Mouse (Mus musculus): Measurements from ENCODE around the gene Ifna11. TPM values are rescaled to one million over a fixed set of nuclear protein-coding genes. Genes with fewer than 3 reads are reported as not detected.

The Ifna11 gene
- not detected for polyA plus RNA-seq (2017; shearing (Covaris generic))

DNA sequence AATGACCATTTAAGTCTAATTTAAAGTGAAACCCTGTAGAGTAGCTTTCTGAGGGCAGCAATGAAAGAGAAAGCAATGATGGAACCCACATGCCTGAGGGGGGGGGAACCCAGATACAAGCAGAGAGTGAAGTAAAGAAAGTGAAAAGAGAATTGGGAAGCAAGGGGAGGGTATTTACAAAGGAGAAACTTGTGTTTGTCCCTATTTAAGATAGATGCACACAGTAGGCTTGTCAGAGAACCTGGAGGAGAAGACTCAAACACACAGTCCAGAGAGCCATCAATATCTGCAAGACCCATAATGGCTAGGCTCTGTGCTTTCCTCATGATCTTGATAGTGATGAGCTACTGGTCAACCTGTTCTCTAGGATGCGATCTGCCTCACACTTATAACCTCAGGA is at the start of gene Ifna11:
Gene Ifna11 (plus strand): TSS at position 301 of the 400 bp plus-strand sequence.

DNA sequence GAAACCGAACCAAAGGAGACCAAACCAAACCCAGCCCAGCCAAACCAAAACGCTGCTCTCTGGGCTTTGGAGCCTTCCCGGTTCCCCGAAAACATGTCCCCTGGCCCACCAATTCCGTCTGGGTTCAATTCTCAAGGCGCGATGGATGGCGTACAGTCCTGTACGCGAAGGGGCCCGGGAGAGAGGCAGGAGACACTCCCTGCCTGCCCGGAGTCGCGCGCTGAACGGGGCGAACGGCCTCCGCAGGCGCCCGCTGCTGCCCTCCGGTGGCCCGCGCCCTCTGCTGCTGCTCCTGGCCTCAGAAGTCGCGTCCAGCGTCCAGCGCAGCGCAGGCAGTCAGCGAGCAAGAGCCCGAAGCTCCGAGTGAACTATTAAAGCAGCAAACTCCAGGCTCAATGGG is 46.2 kb upstream of the Ifna11 start, which contains the start of gene Gm13290:
Gene Gm13290 (plus strand): TSS at position 301 of the 400 bp plus-strand sequence.

DNA sequence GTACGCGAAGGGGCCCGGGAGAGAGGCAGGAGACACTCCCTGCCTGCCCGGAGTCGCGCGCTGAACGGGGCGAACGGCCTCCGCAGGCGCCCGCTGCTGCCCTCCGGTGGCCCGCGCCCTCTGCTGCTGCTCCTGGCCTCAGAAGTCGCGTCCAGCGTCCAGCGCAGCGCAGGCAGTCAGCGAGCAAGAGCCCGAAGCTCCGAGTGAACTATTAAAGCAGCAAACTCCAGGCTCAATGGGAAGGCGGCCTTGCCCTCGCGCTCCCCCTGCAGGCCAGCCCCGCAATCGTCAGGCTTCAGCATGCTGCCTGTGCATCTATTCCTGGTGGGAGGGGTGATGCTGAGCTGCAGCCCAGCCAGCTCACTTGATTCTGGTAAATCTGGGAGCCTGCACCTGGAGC is 43.1 kb upstream of the Ifna11 start, which contains the start of gene Gm13289:
Gene Gm13289 (plus strand): TSS at position 301 of the 400 bp plus-strand sequence.

DNA sequence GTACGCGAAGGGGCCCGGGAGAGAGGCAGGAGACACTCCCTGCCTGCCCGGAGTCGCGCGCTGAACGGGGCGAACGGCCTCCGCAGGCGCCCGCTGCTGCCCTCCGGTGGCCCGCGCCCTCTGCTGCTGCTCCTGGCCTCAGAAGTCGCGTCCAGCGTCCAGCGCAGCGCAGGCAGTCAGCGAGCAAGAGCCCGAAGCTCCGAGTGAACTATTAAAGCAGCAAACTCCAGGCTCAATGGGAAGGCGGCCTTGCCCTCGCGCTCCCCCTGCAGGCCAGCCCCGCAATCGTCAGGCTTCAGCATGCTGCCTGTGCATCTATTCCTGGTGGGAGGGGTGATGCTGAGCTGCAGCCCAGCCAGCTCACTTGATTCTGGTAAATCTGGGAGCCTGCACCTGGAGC is 40.2 kb upstream of the Ifna11 start, which contains the start of gene Gm13272:
Gene Gm13272 (plus strand): TSS at position 301 of the 400 bp plus-strand sequence.

DNA sequence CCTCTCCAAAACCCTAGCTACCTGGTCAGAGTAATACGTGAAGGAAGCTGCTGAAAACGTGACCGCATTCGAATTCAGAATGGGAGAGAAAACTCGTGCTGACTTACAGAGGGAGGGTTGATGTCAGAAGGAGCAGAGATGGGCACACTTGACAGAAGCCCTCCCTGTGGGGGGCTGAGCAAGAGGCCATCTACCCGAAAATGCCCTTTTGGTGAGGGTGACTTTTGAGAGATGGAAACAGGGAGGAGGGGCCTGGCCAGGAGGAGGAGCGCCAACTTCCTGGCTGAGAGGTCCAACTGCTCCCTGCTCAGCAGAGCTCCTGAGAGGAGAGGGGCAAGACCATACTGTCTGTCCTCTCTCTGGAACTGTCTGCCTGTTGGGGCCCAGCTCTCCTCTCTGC is 37.9 kb upstream of the Ifna11 start, which contains the start of gene Ifnz:
Gene Ifnz (plus strand): TSS at position 301 of the 400 bp plus-strand sequence.

DNA sequence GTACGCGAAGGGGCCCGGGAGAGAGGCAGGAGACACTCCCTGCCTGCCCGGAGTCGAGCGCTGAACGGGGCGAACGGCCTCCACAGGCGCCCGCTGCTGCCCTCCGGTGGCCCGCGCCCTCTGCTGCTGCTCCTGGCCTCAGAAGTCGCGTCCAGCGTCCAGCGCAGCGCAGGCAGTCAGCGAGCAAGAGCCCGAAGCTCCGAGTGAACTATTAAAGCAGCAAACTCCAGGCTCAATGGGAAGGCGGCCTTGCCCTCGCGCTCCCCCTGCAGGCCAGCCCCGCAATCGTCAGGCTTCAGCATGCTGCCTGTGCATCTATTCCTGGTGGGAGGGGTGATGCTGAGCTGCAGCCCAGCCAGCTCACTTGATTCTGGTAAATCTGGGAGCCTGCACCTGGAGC is 34.4 kb upstream of the Ifna11 start, which contains the start of gene Gm13276:
Gene Gm13276 (plus strand): TSS at position 301 of the 400 bp plus-strand sequence.

DNA sequence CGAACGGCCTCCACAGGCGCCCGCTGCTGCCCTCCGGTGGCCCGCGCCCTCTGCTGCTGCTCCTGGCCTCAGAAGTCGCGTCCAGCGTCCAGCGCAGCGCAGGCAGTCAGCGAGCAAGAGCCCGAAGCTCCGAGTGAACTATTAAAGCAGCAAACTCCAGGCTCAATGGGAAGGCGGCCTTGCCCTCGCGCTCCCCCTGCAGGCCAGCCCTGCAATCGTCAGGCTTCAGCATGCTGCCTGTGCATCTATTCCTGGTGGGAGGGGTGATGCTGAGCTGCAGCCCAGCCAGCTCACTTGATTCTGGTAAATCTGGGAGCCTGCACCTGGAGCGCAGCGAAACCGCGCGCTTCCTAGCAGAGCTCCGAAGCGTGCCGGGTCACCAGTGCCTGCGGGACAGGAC is 31.4 kb upstream of the Ifna11 start, which contains the start of gene Gm13277:
Gene Gm13277 (plus strand): TSS at position 231 of the 400 bp plus-strand sequence.

DNA sequence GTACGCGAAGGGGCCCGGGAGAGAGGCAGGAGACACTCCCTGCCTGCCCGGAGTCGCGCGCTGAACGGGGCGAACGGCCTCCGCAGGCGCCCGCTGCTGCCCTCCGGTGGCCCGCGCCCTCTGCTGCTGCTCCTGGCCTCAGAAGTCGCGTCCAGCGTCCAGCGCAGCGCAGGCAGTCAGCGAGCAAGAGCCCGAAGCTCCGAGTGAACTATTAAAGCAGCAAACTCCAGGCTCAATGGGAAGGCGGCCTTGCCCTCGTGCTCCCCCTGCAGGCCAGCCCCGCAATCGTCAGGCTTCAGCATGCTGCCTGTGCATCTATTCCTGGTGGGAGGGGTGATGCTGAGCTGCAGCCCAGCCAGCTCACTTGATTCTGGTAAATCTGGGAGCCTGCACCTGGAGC is 28.5 kb upstream of the Ifna11 start, which contains the start of gene Gm13278:
Gene Gm13278 (plus strand): TSS at position 301 of the 400 bp plus-strand sequence.

DNA sequence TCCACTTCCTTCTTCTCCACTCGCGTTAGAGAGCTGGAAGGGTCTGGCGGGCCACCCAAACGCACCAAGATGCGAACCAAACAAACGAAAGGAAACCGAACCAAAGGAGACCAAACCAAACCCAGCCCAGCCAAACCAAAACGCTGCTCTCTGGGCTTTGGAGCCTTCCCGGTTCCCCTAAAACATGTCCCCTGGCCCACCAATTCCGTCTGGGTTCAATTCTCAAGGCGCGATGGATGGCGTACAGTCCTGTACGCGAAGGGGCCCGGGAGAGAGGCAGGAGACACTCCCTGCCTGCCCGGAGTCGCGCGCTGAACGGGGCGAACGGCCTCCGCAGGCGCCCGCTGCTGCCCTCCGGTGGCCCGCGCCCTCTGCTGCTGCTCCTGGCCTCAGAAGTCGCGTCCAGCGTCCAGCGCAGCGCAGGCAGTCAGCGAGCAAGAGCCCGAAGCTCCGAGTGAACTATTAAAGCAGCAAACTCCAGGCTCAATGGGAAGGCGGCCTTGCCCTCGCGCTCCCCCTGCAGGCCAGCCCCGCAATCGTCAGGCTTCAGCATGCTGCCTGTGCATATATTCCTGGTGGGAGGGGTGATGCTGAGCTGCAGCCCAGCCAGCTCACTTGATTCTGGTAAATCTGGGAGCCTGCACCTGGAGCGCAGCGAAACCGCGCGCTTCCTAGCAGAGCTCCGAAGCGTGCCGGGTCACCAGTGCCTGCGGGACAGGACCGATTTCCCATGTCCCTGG is 25.7 kb upstream of the Ifna11 start, which contains the start of gene Gm13275:
Gene Gm13275 (plus strand): TSS at position 552 of the 740 bp plus-strand sequence.

DNA sequence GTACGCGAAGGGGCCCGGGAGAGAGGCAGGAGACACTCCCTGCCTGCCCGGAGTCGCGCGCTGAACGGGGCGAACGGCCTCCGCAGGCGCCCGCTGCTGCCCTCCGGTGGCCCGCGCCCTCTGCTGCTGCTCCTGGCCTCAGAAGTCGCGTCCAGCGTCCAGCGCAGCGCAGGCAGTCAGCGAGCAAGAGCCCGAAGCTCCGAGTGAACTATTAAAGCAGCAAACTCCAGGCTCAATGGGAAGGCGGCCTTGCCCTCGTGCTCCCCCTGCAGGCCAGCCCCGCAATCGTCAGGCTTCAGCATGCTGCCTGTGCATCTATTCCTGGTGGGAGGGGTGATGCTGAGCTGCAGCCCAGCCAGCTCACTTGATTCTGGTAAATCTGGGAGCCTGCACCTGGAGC is 22.7 kb upstream of the Ifna11 start, which contains the start of gene Gm13279:
Gene Gm13279 (plus strand): TSS at position 301 of the 400 bp plus-strand sequence.

DNA sequence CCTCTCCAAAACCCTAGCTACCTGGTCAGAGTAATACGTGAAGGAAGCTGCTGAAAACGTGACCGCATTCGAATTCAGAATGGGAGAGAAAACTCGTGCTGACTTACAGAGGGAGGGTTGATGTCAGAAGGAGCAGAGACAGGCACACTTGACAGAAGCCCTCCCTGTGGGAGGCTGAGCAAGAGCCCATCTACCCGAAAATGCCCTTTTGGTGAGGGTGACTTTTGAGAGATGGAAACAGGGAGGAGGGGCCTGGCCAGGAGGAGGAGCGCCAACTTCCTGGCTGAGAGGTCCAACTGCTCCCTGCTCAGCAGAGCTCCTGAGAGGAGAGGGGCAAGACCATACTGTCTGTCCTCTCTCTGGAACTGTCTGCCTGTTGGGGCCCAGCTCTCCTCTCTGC is 20.4 kb upstream of the Ifna11 start, which contains the start of gene Gm13285:
Gene Gm13285 (plus strand): TSS at position 301 of the 400 bp plus-strand sequence.

DNA sequence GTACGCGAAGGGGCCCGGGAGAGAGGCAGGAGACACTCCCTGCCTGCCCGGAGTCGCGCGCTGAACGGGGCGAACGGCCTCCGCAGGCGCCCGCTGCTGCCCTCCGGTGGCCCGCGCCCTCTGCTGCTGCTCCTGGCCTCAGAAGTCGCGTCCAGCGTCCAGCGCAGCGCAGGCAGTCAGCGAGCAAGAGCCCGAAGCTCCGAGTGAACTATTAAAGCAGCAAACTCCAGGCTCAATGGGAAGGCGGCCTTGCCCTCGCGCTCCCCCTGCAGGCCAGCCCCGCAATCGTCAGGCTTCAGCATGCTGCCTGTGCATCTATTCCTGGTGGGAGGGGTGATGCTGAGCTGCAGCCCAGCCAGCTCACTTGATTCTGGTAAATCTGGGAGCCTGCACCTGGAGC is 16.8 kb upstream of the Ifna11 start, which contains the start of gene Gm13287:
Gene Gm13287 (plus strand): TSS at position 301 of the 400 bp plus-strand sequence.

DNA sequence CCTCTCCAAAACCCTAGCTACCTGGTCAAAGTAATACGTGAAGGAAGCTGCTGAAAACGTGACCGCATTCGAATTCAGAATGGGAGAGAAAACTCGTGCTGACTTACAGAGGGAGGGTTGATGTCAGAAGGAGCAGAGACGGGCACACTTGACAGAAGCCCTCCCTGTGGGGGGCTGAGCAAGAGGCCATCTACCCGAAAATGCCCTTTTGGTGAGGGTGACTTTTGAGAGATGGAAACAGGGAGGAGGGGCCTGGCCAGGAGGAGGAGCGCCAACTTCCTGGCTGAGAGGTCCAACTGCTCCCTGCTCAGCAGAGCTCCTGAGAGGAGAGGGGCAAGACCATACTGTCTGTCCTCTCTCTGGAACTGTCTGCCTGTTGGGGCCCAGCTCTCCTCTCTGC is 14.5 kb upstream of the Ifna11 start, which contains the start of gene Gm13288:
Gene Gm13288 (plus strand): TSS at position 301 of the 400 bp plus-strand sequence.

DNA sequence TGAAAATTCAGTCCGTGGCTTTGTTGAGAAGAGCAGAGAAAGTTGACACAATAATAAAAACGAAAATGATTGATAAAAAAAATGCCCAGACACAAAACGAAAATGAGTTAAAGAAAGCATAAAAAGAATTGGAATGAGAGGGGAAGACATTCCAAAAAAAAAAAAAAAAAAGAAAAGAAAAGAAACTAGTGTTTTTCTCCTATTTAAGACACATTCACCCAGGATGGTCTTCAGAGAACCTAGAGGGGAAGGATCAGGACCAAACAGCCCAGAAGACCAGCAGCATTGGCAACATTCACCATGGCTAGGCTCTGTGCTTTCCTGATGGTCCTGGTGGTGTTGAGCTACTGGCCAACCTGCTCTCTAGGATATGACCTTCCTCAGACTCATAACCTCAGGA is 3.8 kb upstream of the Ifna11 start, which contains the start of gene Ifna7:
Gene Ifna7 (plus strand): TSS at position 301 of the 400 bp plus-strand sequence.

DNA sequence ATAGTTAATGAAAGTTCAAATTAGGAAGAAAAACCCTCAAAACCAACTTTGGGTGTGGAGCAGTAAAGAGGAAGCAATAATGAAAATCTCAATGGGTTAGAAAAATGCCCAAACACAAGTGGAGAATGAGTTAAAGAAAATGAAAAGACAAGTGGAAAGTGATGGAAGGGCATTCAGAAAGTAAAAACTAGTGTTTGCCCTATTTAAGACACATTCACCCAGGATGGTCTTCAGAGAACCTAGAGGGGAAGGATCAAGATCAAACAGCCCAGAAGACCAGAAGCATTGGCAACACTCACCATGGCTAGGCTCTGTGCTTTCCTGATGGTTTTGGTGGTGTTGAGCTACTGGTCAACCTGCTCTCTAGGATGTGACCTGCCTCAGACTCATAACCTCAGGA is 7.4 kb downstream of the Ifna11 start, which contains the start of gene Ifna6:
Gene Ifna6 (plus strand): TSS at position 301 of the 400 bp plus-strand sequence.

DNA sequence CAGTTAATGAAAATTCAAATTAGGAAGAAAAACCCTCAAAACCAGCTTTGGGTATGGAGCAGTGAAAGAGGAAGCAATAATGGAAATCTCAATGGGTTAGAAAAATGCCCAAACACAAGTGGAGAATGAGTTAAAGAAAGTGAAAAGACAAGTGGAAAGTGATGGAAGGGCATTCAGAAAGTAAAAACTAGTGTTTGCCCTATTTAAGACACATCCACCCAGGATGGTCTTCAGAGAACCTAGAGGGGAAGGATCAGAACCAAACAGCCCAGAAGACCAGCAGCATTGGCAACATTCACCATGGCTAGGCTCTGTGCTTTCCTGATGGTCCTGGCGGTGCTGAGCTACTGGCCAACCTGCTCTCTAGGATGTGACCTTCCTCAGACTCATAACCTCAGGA is 15.5 kb downstream of the Ifna11 start, which contains the start of gene Ifna5:
Gene Ifna5 (plus strand): TSS at position 301 of the 400 bp plus-strand sequence.

DNA sequence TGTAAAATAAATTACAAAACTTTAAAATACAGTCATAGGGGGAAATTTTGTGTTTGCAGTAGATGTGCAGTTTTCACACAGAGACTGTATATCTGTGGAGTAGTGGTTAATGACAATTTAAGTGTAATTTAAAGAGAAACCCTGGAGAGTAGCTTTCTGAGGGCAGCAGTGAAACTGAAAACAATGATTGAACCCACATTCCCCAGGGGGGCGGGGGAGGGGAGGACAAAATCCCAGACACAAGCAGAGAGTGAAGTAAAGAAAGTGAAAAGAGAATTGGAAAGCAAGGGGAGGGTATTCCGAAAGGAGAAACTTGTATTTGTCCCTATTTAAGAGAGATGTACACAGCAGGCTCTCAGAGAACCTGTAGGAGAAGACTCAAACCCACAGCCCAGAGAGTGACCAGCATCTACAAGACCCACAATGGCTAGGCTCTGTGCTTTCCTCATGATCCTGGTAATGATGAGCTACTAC is 21.7 kb downstream of the Ifna11 start, which contains the start of gene Ifna4:
Gene Ifna4 (plus strand): TSS at position 424 of the 474 bp plus-strand sequence.

DNA sequence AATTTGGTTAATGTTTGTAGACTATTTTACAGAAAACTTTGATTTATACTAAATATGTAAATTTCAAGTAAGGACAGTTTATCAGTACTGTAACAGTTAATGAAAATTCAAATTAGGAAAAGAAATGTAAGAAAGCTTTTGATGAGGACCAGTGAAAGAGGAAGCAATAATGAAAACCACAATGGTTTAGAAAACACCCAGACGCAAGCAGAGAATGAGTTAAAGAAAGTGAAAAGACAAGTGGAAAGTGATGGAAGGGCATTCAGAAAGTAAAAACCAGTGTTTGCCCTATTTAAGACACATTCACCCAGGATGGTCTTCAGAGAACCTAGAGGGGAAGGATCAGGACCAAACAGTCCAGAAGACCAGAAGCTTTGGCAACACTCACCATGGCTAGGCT is 29.9 kb downstream of the Ifna11 start, which contains the start of gene Ifna1:
Gene Ifna1 (plus strand): TSS at position 390 of the 400 bp plus-strand sequence.

Other genes with a start within 250 kb of the Ifna11 start
- not detected for gene Ifna14, start 248.2 kb upstream of the Ifna11 start, polyA plus RNA-seq (2017; shearing (Covaris generic))
- not detected for gene Ifna9, start 227.6 kb upstream of the Ifna11 start, polyA plus RNA-seq (2017; shearing (Covaris generic))
- gene Ifna12, start 216.6 kb upstream of the Ifna11 start, polyA plus RNA-seq (2017; shearing (Covaris generic)), result not detected
- not detected for gene C87499, start 185.5 kb upstream of the Ifna11 start, polyA plus RNA-seq (2017; shearing (Covaris generic))
- gene Ifna13, start 175.5 kb upstream of the Ifna11 start, polyA plus RNA-seq (2017; shearing (Covaris generic)), result not detected
- gene Ifna16, start 143.0 kb upstream of the Ifna11 start, polyA plus RNA-seq (2017; shearing (Covaris generic)), result not detected
- gene Ifna2, start 136.0 kb upstream of the Ifna11 start, polyA plus RNA-seq (2017; shearing (Covaris generic)), result not detected
- gene Ifnab, start 128.6 kb upstream of the Ifna11 start, polyA plus RNA-seq (2017; shearing (Covaris generic)), result not detected
- gene Gm26566, start 98.2 kb upstream of the Ifna11 start, polyA plus RNA-seq (2017; shearing (Covaris generic)), result 0.32 TPM
- 26.9 TPM for gene Klhl9, start 97.5 kb upstream of the Ifna11 start, polyA plus RNA-seq (2017; shearing (Covaris generic))
- gene Gm13271, start 65.1 kb upstream of the Ifna11 start, polyA plus RNA-seq (2017; shearing (Covaris generic)), result not detected
- 0.97 TPM for gene Gm13283, start 59.8 kb upstream of the Ifna11 start, polyA plus RNA-seq (2017; shearing (Covaris generic))
- gene Gm13290, start 46.1 kb upstream of the Ifna11 start, polyA plus RNA-seq (2017; shearing (Covaris generic)), result 0.35 TPM
- gene Gm13289, start 43.0 kb upstream of the Ifna11 start, polyA plus RNA-seq (2017; shearing (Covaris generic)), result not detected
- not detected for gene Gm13272, start 40.1 kb upstream of the Ifna11 start, polyA plus RNA-seq (2017; shearing (Covaris generic))
- gene Ifnz, start 37.8 kb upstream of the Ifna11 start, polyA plus RNA-seq (2017; shearing (Covaris generic)), result 0.68 TPM
- gene Gm13276, start 34.2 kb upstream of the Ifna11 start, polyA plus RNA-seq (2017; shearing (Covaris generic)), result not detected
- gene Gm13277, start 31.3 kb upstream of the Ifna11 start, polyA plus RNA-seq (2017; shearing (Covaris generic)), result not detected
- gene Gm13278, start 28.4 kb upstream of the Ifna11 start, polyA plus RNA-seq (2017; shearing (Covaris generic)), result not detected
- not detected for gene Gm13275, start 25.5 kb upstream of the Ifna11 start, polyA plus RNA-seq (2017; shearing (Covaris generic))
- not detected for gene Gm13279, start 22.6 kb upstream of the Ifna11 start, polyA plus RNA-seq (2017; shearing (Covaris generic))
- 1.1 TPM for gene Gm13285, start 20.3 kb upstream of the Ifna11 start, polyA plus RNA-seq (2017; shearing (Covaris generic))
- not detected for gene Gm13287, start 16.7 kb upstream of the Ifna11 start, polyA plus RNA-seq (2017; shearing (Covaris generic))
- gene Gm13288, start 14.4 kb upstream of the Ifna11 start, polyA plus RNA-seq (2017; shearing (Covaris generic)), result not detected
- not detected for gene Ifna7, start 3.7 kb upstream of the Ifna11 start, polyA plus RNA-seq (2017; shearing (Covaris generic))
- gene Ifna6, start 7.5 kb downstream of the Ifna11 start, polyA plus RNA-seq (2017; shearing (Covaris generic)), result not detected
- not detected for gene Ifna5, start 15.6 kb downstream of the Ifna11 start, polyA plus RNA-seq (2017; shearing (Covaris generic))
- gene Ifna4, start 21.9 kb downstream of the Ifna11 start, polyA plus RNA-seq (2017; shearing (Covaris generic)), result not detected
- not detected for gene Ifna1, start 30.1 kb downstream of the Ifna11 start, polyA plus RNA-seq (2017; shearing (Covaris generic))
- gene Ifne, start 60.2 kb downstream of the Ifna11 start, polyA plus RNA-seq (2017; shearing (Covaris generic)), result not detected